Mouse (Mus musculus) right cerebral cortex, postnatal 10 days (tissue): Measurements from ENCODE around the gene Smad9.
"Not testable (repeated sequence)": the region's sequence is repeated elsewhere in the genome, so short reads cannot be mapped to it uniquely, and the experiment has no call there.

Experiments
- DNase-seq, 2 experiments: peaks; one replicate each; pipeline ENCODE4 v3.0.0; 2021; ENCODE audit warnings: low spot score in 2 of 2

The Smad9 gene

DNA sequence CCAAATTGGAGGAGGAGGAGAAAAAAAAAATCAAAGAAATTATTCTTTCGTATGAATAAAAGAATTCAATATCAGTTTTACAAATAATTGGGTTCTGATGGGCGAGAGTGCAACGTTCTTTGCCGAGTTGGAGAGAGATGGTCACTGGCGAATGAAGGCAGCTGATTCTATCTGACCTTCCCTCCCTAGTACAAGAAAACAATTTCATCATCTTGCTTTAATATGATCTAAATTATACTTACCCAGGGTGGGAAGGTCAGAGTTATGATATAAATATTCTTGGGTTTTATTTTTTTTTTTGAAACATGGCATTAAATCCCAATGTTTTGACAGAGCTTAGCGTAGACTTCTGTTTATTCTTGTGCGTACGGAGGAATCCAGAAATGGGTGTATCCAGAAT is 2.1 kb downstream of the Smad9 start:
- DNase-seq: no peak

DNA sequence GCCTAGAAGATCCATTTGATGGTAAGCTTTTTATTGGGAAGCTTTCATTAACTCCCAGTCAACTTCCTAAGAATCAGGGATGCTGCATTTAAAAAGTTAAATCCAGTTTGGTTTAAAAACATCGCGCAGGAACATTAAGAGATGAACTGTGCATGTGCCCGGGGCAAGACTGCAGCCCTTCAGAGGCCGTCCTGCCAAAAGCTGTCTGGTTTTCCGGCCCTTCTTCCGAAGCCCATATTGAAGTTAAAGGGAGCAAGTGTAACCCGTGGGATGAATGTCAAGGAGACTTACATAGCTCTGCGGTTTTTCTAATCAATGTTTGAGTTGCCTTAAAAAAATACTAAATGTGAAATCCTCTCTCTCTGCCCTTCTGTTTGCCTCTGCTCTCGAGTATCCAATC is 3.8 kb downstream of the Smad9 start:
- no peak for DNase-seq

DNA sequence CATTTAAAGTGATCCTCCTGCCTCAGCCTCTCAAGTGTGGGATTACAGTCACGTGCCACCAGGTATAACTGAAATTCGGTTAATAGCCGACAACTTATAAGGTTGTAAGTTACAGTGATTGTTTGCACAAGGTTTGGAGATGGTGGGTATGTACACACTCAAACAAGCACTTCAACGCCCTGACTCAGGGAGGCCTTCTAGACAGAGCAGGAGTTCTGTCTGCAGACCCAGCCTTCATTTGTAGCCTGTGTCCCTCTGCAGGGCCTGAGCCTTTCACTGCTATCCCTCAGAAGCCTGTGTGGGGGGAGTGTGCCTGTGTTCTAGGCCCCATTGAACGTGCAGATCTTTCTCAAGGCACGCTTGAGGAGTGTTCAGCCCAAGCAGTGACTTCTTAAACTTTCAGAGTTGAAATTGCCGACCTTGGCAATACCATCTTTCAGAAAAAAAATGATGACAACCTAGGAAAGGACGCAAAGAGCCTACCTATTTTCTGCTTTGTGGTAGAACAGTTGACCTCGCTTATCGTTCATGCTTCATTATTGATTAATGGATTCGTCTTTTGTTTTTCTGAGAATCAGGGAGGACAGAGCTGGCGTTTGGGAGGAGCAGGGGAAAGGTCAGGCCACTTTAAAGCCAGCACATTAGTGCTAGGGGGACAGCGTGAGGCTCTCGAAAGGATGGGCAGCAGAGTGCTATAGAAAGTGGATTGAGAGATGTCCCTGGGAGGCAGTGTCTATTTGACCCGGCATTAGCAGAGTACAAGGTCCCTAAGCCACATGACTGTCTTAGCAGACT is 5.1 kb downstream of the Smad9 start:
- DNase-seq: no peak

DNA sequence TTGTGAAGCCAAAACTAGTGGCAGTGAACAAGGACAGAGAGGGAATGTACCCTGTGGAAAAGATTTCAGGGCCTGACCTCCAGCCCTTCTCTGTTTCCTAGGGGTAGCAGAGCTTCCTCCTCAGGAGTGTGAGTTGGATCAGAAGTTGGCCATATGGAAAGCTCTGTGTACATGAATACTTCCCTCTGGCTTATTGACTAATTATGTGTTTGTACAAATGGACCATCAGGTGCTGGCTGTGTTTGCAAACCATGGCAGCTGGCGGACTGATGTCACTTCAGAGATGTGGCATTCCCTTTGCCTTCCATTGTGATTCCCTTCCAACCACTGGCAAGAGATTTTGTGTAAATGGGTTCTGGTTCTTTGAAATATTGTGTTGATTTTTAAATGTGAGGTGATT is 5.9 kb downstream of the Smad9 start:
- no peak for DNase-seq

DNA sequence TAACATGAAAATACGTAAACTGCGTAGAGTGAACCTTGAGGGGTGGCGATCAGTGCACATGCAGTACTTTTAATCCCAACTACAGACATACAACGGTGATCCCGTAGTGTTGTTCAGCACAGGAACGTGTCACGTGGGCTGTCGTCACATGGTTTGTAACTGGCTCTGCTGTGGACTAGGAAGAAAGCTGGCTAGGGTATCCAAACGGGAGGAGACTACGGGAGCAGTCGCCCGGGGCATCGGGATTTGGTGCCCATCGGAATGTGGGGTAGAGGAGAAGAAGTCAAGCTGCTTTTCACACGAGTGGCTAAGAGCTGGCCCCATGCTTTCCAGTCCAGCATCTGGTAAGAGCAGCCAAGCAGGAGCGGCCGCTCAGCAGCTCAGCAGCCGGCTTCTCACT is 9.0 kb downstream of the Smad9 start:
- peak; percentile 61 to 67 for DNase-seq

DNA sequence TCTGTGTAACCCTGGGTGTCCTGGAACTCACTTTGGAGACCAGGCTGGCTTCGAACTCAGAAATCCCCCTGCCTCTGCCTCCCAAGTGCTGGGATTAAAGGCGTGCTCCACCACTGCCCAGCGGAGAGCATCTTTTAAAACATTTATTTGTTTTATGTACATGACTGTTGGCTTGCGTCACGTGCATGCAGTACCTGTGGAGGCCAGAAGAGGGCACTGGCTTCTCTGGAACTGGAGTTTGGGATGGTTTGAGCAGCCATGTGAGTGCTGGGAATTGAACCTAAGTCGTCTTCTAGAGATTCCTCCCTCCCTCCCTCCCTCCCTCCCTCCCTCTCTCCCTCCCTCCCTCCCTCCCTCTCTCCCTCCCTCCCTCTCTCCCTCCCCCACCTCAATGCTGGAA is 10.1 kb downstream of the Smad9 start:
- not testable (repeated sequence) for DNase-seq

DNA sequence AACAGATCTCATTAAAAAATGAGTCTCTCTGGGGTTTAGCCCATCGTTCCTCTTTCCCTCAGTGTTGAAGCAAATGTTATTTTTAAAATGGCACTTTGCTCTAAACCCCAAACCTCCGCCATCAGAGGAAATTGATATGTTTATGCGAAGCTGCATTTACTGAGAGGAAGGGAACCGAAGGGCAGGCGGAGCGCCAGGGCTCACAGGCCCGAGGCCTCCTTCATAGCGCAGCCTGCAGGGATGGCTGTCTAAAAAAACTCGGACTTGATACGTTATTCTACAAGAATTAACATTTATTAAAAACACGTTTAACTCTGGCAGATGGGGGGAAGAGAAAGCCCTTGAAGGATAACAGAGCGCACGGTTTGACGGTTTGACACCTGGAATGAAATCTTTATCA is 10.7 kb downstream of the Smad9 start:
- DNase-seq: no peak

GRCm38 (mm10) chr3:54766811-54767210 is 11.4 kb downstream of the Smad9 start:
- no peak for DNase-seq

DNA sequence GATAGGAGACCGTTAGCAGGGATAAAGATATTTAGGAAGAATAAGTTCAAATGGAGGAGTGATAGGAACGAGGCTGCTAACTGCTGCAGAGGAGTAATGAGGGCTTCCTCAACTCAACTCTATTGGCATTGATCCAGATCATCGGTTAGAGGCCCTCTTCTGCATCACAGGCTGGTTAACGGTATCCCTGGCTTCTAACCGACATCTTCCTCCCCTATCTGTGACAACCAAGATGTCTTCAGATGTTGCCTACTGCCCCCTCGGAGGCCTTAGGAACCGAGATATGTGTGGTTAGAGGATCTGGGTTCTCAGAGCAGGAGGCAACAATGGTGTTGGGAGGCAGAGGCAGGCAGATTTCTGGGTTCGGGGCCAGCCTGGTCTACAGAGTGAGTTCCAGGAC is 13.2 kb downstream of the Smad9 start:
- no peak for DNase-seq

DNA sequence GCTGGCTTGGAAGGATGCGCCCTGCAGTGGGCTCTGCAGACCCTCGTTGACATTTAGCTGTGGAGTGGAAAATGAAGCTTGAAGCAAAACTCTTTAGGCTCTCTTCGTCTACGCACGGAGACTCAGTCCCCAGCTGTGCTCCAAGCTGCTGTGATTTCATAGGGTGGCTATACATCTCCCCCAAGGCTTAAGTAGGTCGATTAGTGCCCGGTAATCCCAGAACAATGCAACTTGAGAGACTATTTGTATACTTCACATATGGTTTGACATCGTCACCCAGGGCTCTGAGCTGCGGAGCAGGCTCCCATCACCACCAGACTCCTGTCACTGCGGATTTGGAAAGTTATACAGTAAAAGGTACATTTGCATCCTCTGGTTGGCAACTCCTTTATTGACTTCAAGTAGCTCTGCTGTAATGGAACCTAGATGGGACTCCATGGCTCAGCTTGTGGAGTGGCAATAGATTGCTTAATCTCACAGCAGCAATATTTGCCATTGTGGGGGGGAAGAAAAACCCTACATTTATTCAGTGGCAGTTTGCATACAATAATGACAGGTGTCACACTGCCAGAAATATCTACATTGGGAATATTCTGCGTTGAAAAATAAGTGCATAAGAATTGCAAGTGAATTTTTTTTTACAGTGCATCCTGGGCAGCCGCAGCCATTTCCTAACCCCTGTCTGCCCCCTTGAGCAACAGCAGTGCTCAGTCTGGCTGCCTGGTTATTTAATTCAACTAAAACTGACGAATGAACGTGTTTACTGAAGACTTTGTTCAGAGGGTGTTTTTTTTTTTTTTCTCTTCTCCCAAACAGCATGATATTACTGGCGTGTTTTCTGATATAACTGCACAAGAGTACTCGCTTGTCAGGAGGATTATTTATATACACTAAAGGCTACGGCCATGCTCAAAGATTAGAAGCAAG is 14.2 kb downstream of the Smad9 start:
- DNase-seq: no peak

DNA sequence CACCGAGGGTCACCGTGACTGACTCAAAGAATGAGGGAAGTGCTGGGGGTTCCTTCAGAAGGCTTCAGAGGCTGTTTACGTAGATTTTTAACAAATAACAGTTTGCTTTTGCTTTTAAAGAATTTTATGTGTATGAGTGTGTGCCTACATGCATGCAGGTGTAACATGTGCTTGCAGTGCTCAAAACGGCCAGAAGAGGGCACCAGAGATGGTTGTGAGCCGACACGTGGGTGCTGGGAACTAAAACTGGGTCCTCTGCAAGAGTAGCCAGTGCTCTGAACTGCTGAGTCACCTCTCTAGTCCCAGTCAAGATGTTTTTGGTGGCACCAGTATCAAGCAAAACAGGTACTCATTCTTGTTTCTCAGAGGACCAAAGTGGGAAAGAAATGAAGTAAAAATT is 18.2 kb downstream of the Smad9 start:
- DNase-seq: no peak

- DNase-seq: no peak
Observed at GRCm38 (mm10) chr3:54775989-54776631, 20.7 kb downstream of the Smad9 start.

- no peak for DNase-seq
Observed at GRCm38 (mm10) chr3:54790601-54791000, 35.2 kb downstream of the Smad9 start.

- no peak for DNase-seq
Observed at GRCm38 (mm10) chr3:54791822-54792677, 36.7 kb downstream of the Smad9 start.

DNA sequence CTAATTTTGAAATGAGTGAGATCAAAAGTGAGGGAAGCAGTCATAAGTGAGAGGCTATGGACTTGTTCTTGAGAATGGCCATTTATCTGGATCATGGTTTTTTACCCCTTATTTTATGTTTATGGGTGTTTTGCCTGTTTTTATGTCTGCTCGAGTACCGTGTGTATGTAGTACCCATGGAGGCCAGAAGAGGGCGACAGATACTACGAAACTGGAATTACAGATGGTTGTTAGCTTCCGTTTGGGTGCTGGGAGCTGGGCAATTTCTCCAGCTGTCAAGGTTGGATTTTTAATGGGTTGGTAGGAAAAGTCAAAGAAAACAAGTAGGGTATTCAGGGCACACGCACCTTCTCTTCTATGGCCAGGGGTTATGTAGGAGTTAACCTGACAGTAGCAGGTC is 38.4 kb downstream of the Smad9 start:
- no peak for DNase-seq

- no peak for DNase-seq
Observed at GRCm38 (mm10) chr3:54795379-54795778, 40.0 kb downstream of the Smad9 start.

DNA sequence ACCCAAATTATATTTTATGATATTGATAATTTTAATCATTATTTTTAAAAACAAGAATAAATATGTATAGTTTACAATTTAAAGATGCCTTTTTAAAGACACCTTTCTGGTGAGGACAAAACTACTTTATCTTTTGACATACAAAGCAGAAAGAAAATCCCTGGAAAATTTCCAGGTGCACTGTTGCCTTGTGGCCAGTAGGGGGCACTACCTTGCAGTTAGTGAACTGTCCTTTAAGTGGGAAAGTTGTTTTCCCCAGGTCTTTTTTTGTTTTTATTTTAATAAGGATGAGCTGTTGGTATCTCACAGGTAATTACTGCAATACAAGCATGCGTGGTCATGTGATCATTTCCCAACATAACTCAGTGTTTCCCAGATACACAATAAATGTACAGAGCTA is 40.4 kb downstream of the Smad9 start:
- no peak for DNase-seq

GRCm38 (mm10) chr3:54797211-54797610 is 41.8 kb downstream of the Smad9 start:
- DNase-seq: peak; percentile 60 to 75

DNA sequence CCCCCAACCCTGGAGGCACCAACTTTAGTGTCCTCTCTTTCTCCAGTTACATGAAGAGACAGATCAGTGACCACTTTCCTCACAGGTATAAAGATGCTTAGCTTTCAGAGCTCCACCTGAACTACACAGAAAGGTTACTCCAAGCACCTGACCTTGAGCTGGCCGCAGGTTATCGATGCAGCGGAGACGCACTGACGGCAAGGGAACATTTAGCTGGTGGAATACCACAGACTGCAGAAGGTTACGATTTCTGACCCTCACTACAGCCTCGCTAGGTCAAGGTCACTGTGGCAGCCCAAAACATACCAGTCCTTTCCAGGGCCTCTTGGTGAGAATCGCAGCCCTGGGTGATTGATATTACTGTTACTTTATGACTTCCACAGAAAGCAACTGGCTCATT is 48.3 kb downstream of the Smad9 start:
- DNase-seq: no peak

DNA sequence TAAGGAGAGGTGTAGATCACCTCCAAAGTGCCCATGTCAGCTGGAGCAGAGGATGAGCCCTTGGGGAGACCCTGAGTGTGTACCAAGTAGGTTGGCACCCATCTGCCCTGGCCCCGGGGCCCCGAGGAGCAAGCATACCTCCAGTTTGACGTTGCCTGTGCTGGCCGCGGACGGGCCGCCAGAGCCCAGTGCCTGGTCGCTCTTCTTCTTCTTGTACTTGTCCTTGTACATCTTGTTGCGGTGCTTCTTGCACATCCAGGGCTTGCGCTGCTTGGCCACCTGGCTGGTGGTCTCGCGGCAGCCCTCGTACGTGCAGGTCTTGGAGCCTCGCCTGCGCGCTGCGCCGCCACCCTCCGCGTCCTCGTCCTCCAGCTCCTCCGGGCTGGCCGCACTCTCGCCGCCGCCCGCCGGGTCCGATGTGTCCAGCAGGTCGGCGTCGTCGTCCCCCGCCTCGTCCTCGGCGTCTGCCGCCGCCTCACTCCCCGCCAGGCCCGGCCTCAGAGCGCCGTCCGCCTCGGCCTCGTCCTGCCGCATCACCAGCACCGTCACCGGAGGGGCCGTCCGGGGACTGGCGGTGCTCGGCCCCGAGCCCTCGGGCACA is 51.8 kb downstream of the Smad9 start:
- peak; percentile 59 to 60 for DNase-seq

- peak; percentile 96 to 97 for DNase-seq
Observed at GRCm38 (mm10) chr3:54807666-54808217, 52.4 kb downstream of the Smad9 start, which contains the start of gene Rfxap. Gene Rfxap (minus strand): TSS chr3:54807791.
